Mouse (Mus musculus) limb, embryonic 11.5 days (tissue): ENCODE data around the gene Wdfy3. TPM values are rescaled to one million over a fixed set of nuclear protein-coding genes. Genes with fewer than 3 reads are reported as not detected.
"Not testable (repeated sequence)": the region's sequence is repeated elsewhere in the genome, so short reads cannot be mapped to it uniquely, and the experiment has no call there.

Source experiments
- ATAC-seq: fragments of 200-750 bp; cut with Nextera tagmentation; 2 replicates; pipeline ENCODE4 v1.8.0; 2017; ENCODE audit warnings: low read depth; ENCODE audit not compliant: insufficient number of reproducible peaks, low FRiP score, low TSS enrichment
- DNase-seq: peaks from one replicate; pipeline ENCODE4 v3.0.0-alpha.2; 2015; ENCODE audit warnings: low spot score
- H3K27ac ChIP-seq: fragments of 300-500 bp; sonication (generic); replicated peaks from 2 replicates; pipeline ENCODE4 v1.5.1; 2014; ENCODE audit warnings: low read depth, mild to moderate bottlenecking, low read length
- H3K27me3 ChIP-seq: fragments of 300-500 bp; sonication (generic); 2 replicates; pipeline ENCODE4 v1.6.1; 2014; ENCODE audit warnings: mild to moderate bottlenecking, low read length, mixed read lengths; ENCODE audit not compliant: control insufficient read depth, insufficient read depth
- H3K36me3 ChIP-seq: fragments of 300-500 bp; sonication (generic); 2 replicates; pipeline ENCODE4 v1.6.1; 2014; ENCODE audit warnings: mild to moderate bottlenecking, low read length, moderate library complexity, mixed read lengths; ENCODE audit not compliant: control insufficient read depth, insufficient read depth
- H3K4me1 ChIP-seq: fragments of 300-500 bp; sonication (generic); 2 replicates; pipeline ENCODE4 v1.6.1; 2014; ENCODE audit warnings: low read length, mixed read lengths; ENCODE audit not compliant: control insufficient read depth, insufficient read depth
- H3K4me2 ChIP-seq: fragments of 300-500 bp; sonication (generic); 2 replicates; pipeline ENCODE4 v1.6.1; 2014; ENCODE audit warnings: low read depth, mild to moderate bottlenecking, moderate library complexity; ENCODE audit not compliant: severe bottlenecking
- H3K4me3 ChIP-seq: fragments of 300-500 bp; sonication (generic); 2 replicates; pipeline ENCODE4 v1.5.1; 2014; ENCODE audit warnings: low read depth, low read length
- H3K9ac ChIP-seq: fragments of 300-500 bp; sonication (generic); 2 replicates; pipeline ENCODE4 v1.6.1; 2014; ENCODE audit warnings: mild to moderate bottlenecking, low read length
- H3K9me3 ChIP-seq: fragments of 300-500 bp; sonication (generic); 2 replicates; pipeline ENCODE4 v1.6.1; 2016; ENCODE audit warnings: low read length; ENCODE audit not compliant: control insufficient read depth
- WGBS: fragments of 180-500 bp; shearing (Covaris S2); extraction: QIAGEN DNeasy Blood & Tissue Kit; methylation state at CpG from one replicate; pipeline ENCODE4 v1.1.7; 2014; 5-methylcytosine and 5-hydroxymethylcytosine counted together
- polyA plus RNA-seq: library from polyadenylated mRNA; unstranded; fragments of >200 nt; fragmentation: Nextera tagmentation; extraction: Ambion mirVana; gene quantifications from 2 replicates; pipeline ENCODE4 v1.2.1, GENCODE M21; 2014

Wdfy3 gene
- polyA plus RNA-seq, 1 experiment from 2014 or later = 16.5 TPM

GRCm38 (mm10) chr5:101919559-101919958, 150.2 kb downstream of the Wdfy3 start:
- H3K27me3 ChIP-seq = no peaks in the 10 kb centered on the region
- no peak overlapping the region for H3K4me3 ChIP-seq
- no peak for ATAC-seq
- no peak overlapping the region for H3K4me2 ChIP-seq
- WGBS = 91% methylated on average over 5 of the region's 5 CpGs
- H3K9me3 ChIP-seq = no peaks in the 10 kb centered on the region
- no peaks in the 10 kb centered on the region for H3K4me1 ChIP-seq
- H3K9ac ChIP-seq = no peak overlapping the region
- DNase-seq = no peak
- H3K27ac ChIP-seq = no peak overlapping the region
- peaks cover 21% of the 10 kb centered on the region; the same call in 1 of the 2 replicates for H3K36me3 ChIP-seq

- DNase-seq = no peak
- H3K4me1 ChIP-seq = no peaks in the 10 kb centered on the region
- H3K9ac ChIP-seq = no peak overlapping the region
- H3K4me3 ChIP-seq = no peak overlapping the region
- no peak overlapping the region for H3K4me2 ChIP-seq
- H3K27ac ChIP-seq = no peak overlapping the region
- WGBS = 96% methylated on average over 10 of the region's 10 CpGs
- H3K36me3 ChIP-seq = peaks cover 17% of the 10 kb centered on the region
- no peaks in the 10 kb centered on the region for H3K9me3 ChIP-seq
- ATAC-seq = no peak
- H3K27me3 ChIP-seq = no peaks in the 10 kb centered on the region
These were observed 160.3 kb downstream of the Wdfy3 start for GRCm38 (mm10) chr5:101909468-101909867.

GRCm38 (mm10) chr5:101905624-101906023, 164.1 kb downstream of the Wdfy3 start:
- DNase-seq = no peak
- no peak for ATAC-seq
- Histone ChIP-seq H3K9me3 (no peaks in the 10 kb centered on the region), H3K27me3 (no peaks in the 10 kb centered on the region), H3K4me3 (no peak overlapping the region), H3K27ac (no peak overlapping the region), H3K4me1 (no peaks in the 10 kb centered on the region), H3K36me3 (peaks cover 19% of the 10 kb centered on the region), H3K9ac (no peak overlapping the region), H3K4me2 (no peak overlapping the region)
- 94% methylated on average over 3 of the region's 3 CpGs for WGBS

GRCm38 (mm10) chr5:101904841-101905240, 164.9 kb downstream of the Wdfy3 start:
- not testable (repeated sequence) for H3K9me3 ChIP-seq, H3K9ac ChIP-seq, H3K27me3 ChIP-seq, H3K4me3 ChIP-seq, H3K4me2 ChIP-seq, H3K4me1 ChIP-seq, ATAC-seq, H3K27ac ChIP-seq, DNase-seq
- 91% methylated on average over 4 of the region's 4 CpGs for WGBS
- peaks cover 19% of the 10 kb centered on the region for H3K36me3 ChIP-seq

- H3K4me2 ChIP-seq = no peak overlapping the region
- H3K9me3 ChIP-seq = no peaks in the 10 kb centered on the region
- H3K4me1 ChIP-seq = no peaks in the 10 kb centered on the region
- ATAC-seq (no peak), DNase-seq (no peak)
- H3K36me3 ChIP-seq = peaks cover 15% of the 10 kb centered on the region; the same call in 1 of the 2 replicates
- no peak overlapping the region for H3K27ac ChIP-seq
- no peaks in the 10 kb centered on the region for H3K27me3 ChIP-seq
- H3K9ac ChIP-seq = no peak overlapping the region
- 73% methylated on average over 1 of the region's 1 CpGs for WGBS
- no peak overlapping the region for H3K4me3 ChIP-seq
These were observed 167.0 kb downstream of the Wdfy3 start for GRCm38 (mm10) chr5:101902686-101903085.

GRCm38 (mm10) chr5:101899981-101900380, 169.7 kb downstream of the Wdfy3 start:
- H3K9ac ChIP-seq = no peak overlapping the region
- H3K4me2 ChIP-seq = no peak overlapping the region
- H3K9me3 ChIP-seq = no peaks in the 10 kb centered on the region
- WGBS = 94% methylated on average over 15 of the region's 15 CpGs
- H3K27me3 ChIP-seq = no peaks in the 10 kb centered on the region
- H3K27ac ChIP-seq = no peak overlapping the region
- no peak for ATAC-seq
- no peak overlapping the region for H3K4me3 ChIP-seq
- H3K36me3 ChIP-seq = peaks cover 13% of the 10 kb centered on the region
- no peaks in the 10 kb centered on the region for H3K4me1 ChIP-seq
- no peak for DNase-seq

GRCm38 (mm10) chr5:101896784-101897183, 172.9 kb downstream of the Wdfy3 start:
- no peak overlapping the region for H3K4me3 ChIP-seq
- H3K4me2 ChIP-seq = no peak overlapping the region
- H3K4me1 ChIP-seq = no peaks in the 10 kb centered on the region
- H3K27me3 ChIP-seq = no peaks in the 10 kb centered on the region
- no peak overlapping the region for H3K27ac ChIP-seq
- peaks cover 21% of the 10 kb centered on the region for H3K36me3 ChIP-seq
- H3K9me3 ChIP-seq = no peaks in the 10 kb centered on the region
- no peak overlapping the region for H3K9ac ChIP-seq
- 90% methylated on average over 11 of the region's 11 CpGs for WGBS
- no peak for ATAC-seq
- DNase-seq = no peak

GRCm38 (mm10) chr5:101895717-101896645, 173.7 kb downstream of the Wdfy3 start:
- no peak overlapping the region for H3K27ac ChIP-seq
- ATAC-seq = no peak
- peaks cover 24% of the 10 kb centered on the region for H3K36me3 ChIP-seq

More at GRCm38 (mm10) chr5:101895717-101896645, 173.7 kb downstream of the Wdfy3 start:
- Histone ChIP-seq H3K9ac (no peak overlapping the region), H3K4me3 (no peak overlapping the region), H3K27me3 (no peaks in the 10 kb centered on the region), H3K9me3 (no peaks in the 10 kb centered on the region), H3K4me1 (no peaks in the 10 kb centered on the region), H3K4me2 (no peak overlapping the region)
- DNase-seq = no peak
- WGBS = 92% methylated on average over 18 of the region's 18 CpGs
